In the genomic region with DNA sequence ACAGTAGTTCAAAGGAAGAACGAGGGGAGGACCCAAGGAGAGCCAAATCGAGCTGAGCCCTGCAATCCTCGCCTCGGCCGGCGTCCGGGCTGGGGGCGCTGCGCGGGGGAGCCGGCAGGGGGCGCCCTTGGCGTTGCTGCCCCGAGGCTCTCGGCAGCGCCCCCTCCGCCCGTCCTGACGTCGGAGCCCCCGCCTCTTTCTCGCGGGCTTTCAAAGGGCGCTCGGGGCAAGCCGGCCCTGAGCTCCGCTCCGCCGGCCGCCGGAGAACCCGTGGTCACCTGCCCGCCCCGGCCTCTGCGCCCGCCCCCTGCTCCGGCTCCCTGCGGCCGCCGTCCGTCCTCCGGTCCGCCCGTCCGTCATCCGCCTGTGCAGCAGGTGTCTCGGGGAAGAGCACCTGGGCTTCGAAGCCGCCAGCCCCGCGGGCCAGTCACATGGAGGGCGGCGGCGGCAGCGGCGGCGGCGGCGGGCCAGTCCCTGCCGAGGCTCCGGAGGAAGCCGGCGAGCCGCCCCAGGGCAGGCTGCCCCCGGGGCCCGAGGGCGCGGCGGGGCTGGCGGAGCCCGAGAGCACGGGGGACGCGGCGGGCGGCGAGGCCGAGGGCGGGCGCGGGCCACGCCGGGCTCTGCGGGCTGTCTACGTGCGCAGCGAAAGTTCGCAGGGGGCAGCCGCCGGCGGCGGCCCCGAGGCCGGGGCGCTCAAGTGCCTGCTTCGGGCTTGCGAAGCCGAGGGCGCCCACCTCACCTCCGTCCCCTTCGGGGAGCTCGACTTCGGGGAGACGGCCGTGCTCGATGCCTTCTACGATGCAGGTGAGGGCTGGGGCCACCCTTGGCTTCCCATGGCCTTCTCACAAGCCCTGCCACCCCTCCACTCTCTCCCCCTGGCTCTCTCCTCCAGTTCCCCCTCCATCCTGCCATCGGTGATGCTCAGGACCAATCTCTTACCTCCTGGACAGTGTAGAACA, we compare ENCODE assay signal across 8 mouse cellular contexts. TPM values are rescaled to one million over a fixed set of nuclear protein-coding genes. Genes with fewer than 3 reads are reported as not detected.
DNase-seq lines count a peak whose midpoint lies in the region; ATAC-seq and TF ChIP-seq lines count a peak whose summit lies in the region.

A gene (plus strand): TSS at position 432 of the 959 bp plus-strand sequence.

- no peaks in the 10 kb centered on the region; the same call in 1 of the 2 replicates for H3K27me3 ChIP-seq in cerebellum, adult 2 months (ENCODE audit: control insufficient read depth, insufficient read depth, low read length)
- 0 out of 2 replicates have a peak, but pooled peaks cover 12% of the 10 kb centered on the region for H3K27me3 ChIP-seq in intestine, embryonic 14.5 days (replicated peaks; ENCODE audit: control insufficient read depth, insufficient read depth, low read length)
- H3K27me3 ChIP-seq in midbrain, embryonic 16.5 days (ENCODE audit: control insufficient read depth, insufficient read depth, low read depth, low read length) = peaks cover 6% of the 10 kb centered on the region; the same call in 1 of the 2 replicates

- peak; percentile 85 for ATAC-seq in intestine, embryonic 14.5 days (replicated peaks; ENCODE audit: low FRiP score, low TSS enrichment, low read depth)
- peak; percentile 58; the same call in 1 of the 2 replicates for ATAC-seq in midbrain, embryonic 16.5 days

- WGBS in cerebellum, adult 2 months = 11% methylated on average over 57 of the region's 108 CpGs
- 31% methylated on average over 43 of the region's 108 CpGs for WGBS in intestine, embryonic 14.5 days
- WGBS in midbrain, embryonic 16.5 days = 29% methylated on average over 29 of the region's 108 CpGs

- H3K27ac ChIP-seq in cerebellum, adult 2 months (ENCODE audit: insufficient read depth, low read length) = no peak within 1 kb of the TSS
- no peak within 1 kb of the TSS for H3K27ac ChIP-seq in intestine, embryonic 14.5 days (ENCODE audit: low read depth)
- no peak within 1 kb of the TSS for H3K27ac ChIP-seq in midbrain, embryonic 16.5 days (ENCODE audit: low read length)

- peak within 1 kb of the TSS; percentile 35 for H3K9ac ChIP-seq in intestine, embryonic 14.5 days (ENCODE audit: low read length)
- peak within 1 kb of the TSS; percentile 46; the same call in 1 of the 2 replicates for H3K9ac ChIP-seq in midbrain, embryonic 16.5 days (ENCODE audit: low read depth, low read length)

- H3K9me3 ChIP-seq in intestine, embryonic 14.5 days (ENCODE audit: control insufficient read depth, low read length) = no peaks in the 10 kb centered on the region
- H3K9me3 ChIP-seq in midbrain, embryonic 16.5 days (replicated peaks; ENCODE audit: control insufficient read depth, low read length, poor library complexity, severe bottlenecking) = no peaks in the 10 kb centered on the region

- no peak for TF ChIP-seq POLR2A in cerebellum, adult 2 months (IDR thresholded peaks at IDR 0.05; ENCODE audit: borderline replicate concordance, insufficient read depth, low read length)

- no peaks in the 10 kb centered on the region for H3K36me3 ChIP-seq in intestine, embryonic 14.5 days (ENCODE audit: control insufficient read depth, insufficient read depth, low read length)
- H3K36me3 ChIP-seq in midbrain, embryonic 16.5 days (ENCODE audit: control insufficient read depth, insufficient read depth, low read length) = no peaks in the 10 kb centered on the region

- H3K4me1 ChIP-seq in cerebellum, adult 2 months (ENCODE audit: control insufficient read depth, insufficient read depth, low read length) = no peaks in the 10 kb centered on the region
- no peaks in the 10 kb centered on the region for H3K4me1 ChIP-seq in intestine, embryonic 14.5 days (replicated peaks; ENCODE audit: control insufficient read depth, insufficient read depth, low read length)
- H3K4me1 ChIP-seq in midbrain, embryonic 16.5 days (ENCODE audit: control insufficient read depth, insufficient read depth, low read length) = no peaks in the 10 kb centered on the region

- no peak within 1 kb of the TSS for H3K4me3 ChIP-seq in cerebellum, adult 2 months (replicated peaks; ENCODE audit: insufficient read depth, low read depth, low read length)
- H3K4me3 ChIP-seq in intestine, embryonic 14.5 days (ENCODE audit: low read depth, low read length) = peak within 1 kb of the TSS; percentile 38
- peak within 1 kb of the TSS; percentile 44 for H3K4me3 ChIP-seq in midbrain, embryonic 16.5 days (ENCODE audit: low read depth, low read length)

- TF ChIP-seq CTCF in cerebellum, adult 2 months (IDR thresholded peaks at IDR 0.05; ENCODE audit: borderline replicate concordance, insufficient read depth, low read depth, low read length) = peak; percentile 31; the same call in 1 of the 2 replicates

- peak within 1 kb of the TSS; percentile 65 for H3K4me2 ChIP-seq in intestine, embryonic 14.5 days (ENCODE audit: low read length)
- peak within 1 kb of the TSS; percentile 60 for H3K4me2 ChIP-seq in midbrain, embryonic 16.5 days (ENCODE audit: low read length)

- peak in 1 of 2 experiments; percentile 8 for DNase-seq in cerebellum, adult 2 months
- no peak for DNase-seq in cerebellum, adult 11-12 months
- DNase-seq in embryo, embryonic 10.5 days (ENCODE audit: low spot score) = peak; percentile 52
- DNase-seq in gastrocnemius, postnatal 4 days (ENCODE audit: low spot score in 2 of 2) = peak; percentile 32 to 50
- DNase-seq in intestine, embryonic 14.5 days (ENCODE audit: low spot score) = peak; percentile 69
- DNase-seq in liver = peak; percentile 62
- DNase-seq in spleen, postnatal 10 days (ENCODE audit: low spot score in 2 of 2) = peak; percentile 39 to 71

RNA-seq across cellular contexts. Expression of the gene that starts here (rescaled TPM):
- 0.41 and 0.57 TPM in 2 replicates for polyA plus RNA-seq in cerebellum, adult 2 months (2012; rRNA removed)
- total RNA-seq in gastrocnemius, postnatal 4 days (2021) = under 1 TPM; 0.25 to 0.26 TPM
- 0.74 and 0.89 TPM in 2 replicates for polyA plus RNA-seq in intestine, embryonic 14.5 days (2014; fragmentation: Nextera tagmentation; extraction: Ambion mirVana)
- 0.21 and 0.22 TPM in 2 replicates for polyA plus RNA-seq in midbrain, embryonic 16.5 days (2015; fragmentation: Nextera tagmentation; extraction: Ambion mirVana)

Comparison
In these comparisons a context has a peak if more than half of its experiments do, and no peak if none do; other contexts are left out.
1. Peak in DNase-seq in gastrocnemius, postnatal 4 days; RNA of the gene not detected or under 1 TPM.
2. Peak in DNase-seq, ATAC-seq, H3K4me3 ChIP-seq, H3K9ac ChIP-seq and H3K4me2 ChIP-seq in intestine, embryonic 14.5 days; RNA of the gene not detected or under 1 TPM.
3. Peak in ATAC-seq, H3K4me3 ChIP-seq, H3K9ac ChIP-seq and H3K4me2 ChIP-seq in midbrain, embryonic 16.5 days; RNA of the gene not detected or under 1 TPM.